Mouse (Mus musculus): Measurements from ENCODE around the gene Tmem25. TPM values are rescaled to one million over a fixed set of nuclear protein-coding genes. Genes with fewer than 3 reads are reported as not detected.

Tmem25 gene
- total and polyA plus RNA-seq, 3 experiments: 0.12 to 0.67 TPM; not detected in 1

DNA sequence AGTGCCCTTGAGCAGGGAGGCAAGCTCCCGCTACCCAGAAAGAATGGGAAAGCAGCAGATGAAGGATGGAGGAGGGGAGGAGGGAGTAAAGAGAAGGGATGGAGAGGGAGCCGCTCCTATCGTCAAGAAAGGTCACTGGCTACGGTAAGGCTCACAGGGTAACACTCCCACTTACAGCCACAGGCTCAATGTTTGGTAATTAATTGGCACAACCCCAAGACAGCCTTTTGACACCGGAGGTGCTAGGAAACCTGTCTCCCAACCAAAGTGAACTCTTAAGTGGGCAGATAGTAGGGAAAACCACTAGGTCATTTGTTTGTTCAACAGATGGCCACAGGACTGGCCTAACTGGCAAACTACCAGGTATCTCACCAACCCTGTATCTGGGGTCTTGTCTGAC, 8.0 kb upstream of the Tmem25 start:
- no peaks in the 10 kb centered on the region for H3K79me2 ChIP-seq (ENCODE audit: control insufficient read depth, insufficient read depth, low read length, poor library complexity)
- H3K27ac ChIP-seq (ENCODE audit: control insufficient read depth, low read depth, low read length): no peak overlapping the region
- DNase-seq (ENCODE audit: low read depth, low spot score): no peak
- no peak for TF ChIP-seq RCOR1 (IDR thresholded peaks at IDR 0.05; ENCODE audit: low read depth, low read length)
- no peak for TF ChIP-seq MAFK (IDR thresholded peaks at IDR 0.05; ENCODE audit: borderline replicate concordance, low read depth, low read length)
- no peak for TF ChIP-seq MXI1 (IDR thresholded peaks at IDR 0.05; ENCODE audit: low read depth, low read length)
- TF ChIP-seq MYC (IDR thresholded peaks at IDR 0.05; ENCODE audit: low read depth, low read length): no peak
- no peak for TF ChIP-seq ZC3H11A (IDR thresholded peaks at IDR 0.05; ENCODE audit: low read depth, low read length)
- no peak for TF ChIP-seq SMC3 (IDR thresholded peaks at IDR 0.05; ENCODE audit: low read depth, low read length)
- TF ChIP-seq UBTF (IDR thresholded peaks at IDR 0.05; ENCODE audit: borderline replicate concordance, insufficient read depth, low read depth, low read length): no peak
- TF ChIP-seq NELFE (IDR thresholded peaks at IDR 0.05; ENCODE audit: low read depth, low read length): no peak
- no peak for TF ChIP-seq MAZ (IDR thresholded peaks at IDR 0.05; ENCODE audit: low read depth, low read length)
- TF ChIP-seq KAT2A (conservative IDR thresholded peaks at IDR 0.05; ENCODE audit: low read depth, low read length): no peak
- TF ChIP-seq MEF2A (IDR thresholded peaks at IDR 0.05; ENCODE audit: extremely low read depth, insufficient replicate concordance, low read depth, low read length, poor library complexity, severe bottlenecking): no peak
- TF ChIP-seq POLR2A (IDR thresholded peaks at IDR 0.05; ENCODE audit: control insufficient read depth in 1 of 2, insufficient read depth in 1 of 2, low read depth in 1 of 2, low read length in 2 of 2, poor library complexity in 1 of 2): no peak
- no peak for TF ChIP-seq HCFC1 (IDR thresholded peaks at IDR 0.05; ENCODE audit: low read depth, low read length)
- TF ChIP-seq EP300 (IDR thresholded peaks at IDR 0.05; ENCODE audit: low read depth in 1 of 2, low read length in 2 of 2): no peak
- no peak for TF ChIP-seq GABPA (IDR thresholded peaks at IDR 0.05; ENCODE audit: low read depth, low read length)
- no peak for TF ChIP-seq ZKSCAN1 (IDR thresholded peaks at IDR 0.05; ENCODE audit: low read depth, low read length)
- TF ChIP-seq TCF12 (IDR thresholded peaks at IDR 0.05; ENCODE audit: low read depth, low read length): no peak
- no peak for TF ChIP-seq ZNF384 (IDR thresholded peaks at IDR 0.05; ENCODE audit: low read depth, low read length)
- TF ChIP-seq GATA1 (IDR thresholded peaks at IDR 0.05; ENCODE audit: low read depth, low read length): no peak
- TF ChIP-seq ETS1 (IDR thresholded peaks at IDR 0.05; ENCODE audit: low read depth, low read length): no peak
- no peaks in the 10 kb centered on the region for H3K4me1 ChIP-seq (ENCODE audit: control insufficient read depth in 1 of 2, insufficient read depth in 2 of 2, low read length in 2 of 2)
- H3K27me3 ChIP-seq (ENCODE audit: control insufficient read depth in 1 of 2, insufficient read depth in 2 of 2, low read length in 2 of 2): no peaks in the 10 kb centered on the region
- H3K9me3 ChIP-seq (replicated peaks; ENCODE audit: insufficient read depth, low read length): no peaks in the 10 kb centered on the region
- peaks cover 0 to 13% of the 10 kb centered on the region in 2 experiments; a peak in 2 of 4 replicates for H3K36me3 ChIP-seq (ENCODE audit: control insufficient read depth in 1 of 2, insufficient read depth in 2 of 2, low read length in 2 of 2)
- H3K4me3 ChIP-seq (ENCODE audit: control insufficient read depth in 1 of 2, insufficient read depth in 1 of 2, low read depth in 2 of 2, low read length in 2 of 2): no peak overlapping the region
- H3K9ac ChIP-seq (ENCODE audit: control insufficient read depth, low read depth, low read length, poor library complexity, severe bottlenecking): no peak overlapping the region

DNA sequence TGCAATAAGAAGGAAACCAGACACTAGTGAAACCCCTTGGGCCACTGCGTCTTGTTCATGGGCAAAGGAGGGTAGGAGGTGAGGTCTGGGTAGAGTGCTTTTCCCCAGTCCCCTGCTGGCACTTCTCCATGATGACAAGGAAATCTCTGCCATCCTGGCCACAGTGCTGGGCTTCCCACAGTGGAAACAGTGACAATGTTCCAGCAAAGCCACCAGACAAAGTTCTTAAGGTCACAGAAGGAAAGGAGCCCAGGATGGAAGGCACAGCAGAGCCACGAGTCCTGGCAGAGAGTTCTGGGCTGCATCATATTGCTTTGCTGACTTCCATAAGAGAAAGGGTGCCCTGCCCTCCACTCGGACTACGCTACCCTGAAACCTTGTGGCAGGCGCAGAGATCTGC, 6.4 kb upstream of the Tmem25 start:
- no peak overlapping the region for H3K27ac ChIP-seq (ENCODE audit: control insufficient read depth, low read depth, low read length)
- H3K79me2 ChIP-seq (ENCODE audit: control insufficient read depth, insufficient read depth, low read length, poor library complexity): no peaks in the 10 kb centered on the region
- no peaks in the 10 kb centered on the region for H3K27me3 ChIP-seq (ENCODE audit: control insufficient read depth in 1 of 2, insufficient read depth in 2 of 2, low read length in 2 of 2)
- H3K36me3 ChIP-seq (ENCODE audit: control insufficient read depth in 1 of 2, insufficient read depth in 2 of 2, low read length in 2 of 2): peaks cover 0 to 7% of the 10 kb centered on the region in 2 experiments; a peak in 2 of 4 replicates
- no peak for DNase-seq (ENCODE audit: low read depth, low spot score)
- H3K4me1 ChIP-seq (ENCODE audit: control insufficient read depth in 1 of 2, insufficient read depth in 2 of 2, low read length in 2 of 2): no peaks in the 10 kb centered on the region
- TF ChIP-seq UBTF (IDR thresholded peaks at IDR 0.05; ENCODE audit: borderline replicate concordance, insufficient read depth, low read depth, low read length) (no peak), ETS1 (IDR thresholded peaks at IDR 0.05; ENCODE audit: low read depth, low read length) (no peak), ELF1 (IDR thresholded peaks at IDR 0.05; ENCODE audit: low read depth, low read length) (no peak), JUND (IDR thresholded peaks at IDR 0.05; ENCODE audit: low read depth, low read length) (no peak), CTCF (IDR thresholded peaks at IDR 0.05 in 2 of 3, conservative IDR thresholded peaks at IDR 0.05 in 1 of 3; ENCODE audit: control insufficient read depth in 1 of 3, insufficient read depth in 1 of 3, low read depth in 2 of 3, low read length in 3 of 3, poor library complexity in 1 of 3, severe bottlenecking in 1 of 3) (no peak)
- no peak overlapping the region for H3K9ac ChIP-seq (ENCODE audit: control insufficient read depth, low read depth, low read length, poor library complexity, severe bottlenecking)
- H3K9me3 ChIP-seq (replicated peaks; ENCODE audit: insufficient read depth, low read length): no peaks in the 10 kb centered on the region
- H3K4me3 ChIP-seq (ENCODE audit: control insufficient read depth in 1 of 2, insufficient read depth in 1 of 2, low read depth in 2 of 2, low read length in 2 of 2): no peak overlapping the region

Measured in MEL (cell line).